Mouse (Mus musculus) testis, adult 2 months (tissue): ENCODE measurements around the gene Mtmr3. TPM values are rescaled to one million over a fixed set of nuclear protein-coding genes. Genes with fewer than 3 reads are reported as not detected.
"Not testable (repeated sequence)": the region's sequence is repeated elsewhere in the genome, so short reads cannot be mapped to it uniquely, and the experiment has no call there.

Source experiments
- H3K27ac ChIP-seq: fragments of 200-500 bp; 2 replicates; pipeline ENCODE4 v1.5.1; 2012; ENCODE audit warnings: low read depth, low read length; ENCODE audit not compliant: control insufficient read depth, insufficient read depth
- H3K27me3 ChIP-seq: fragments of 200-500 bp; 2 replicates; pipeline ENCODE4 v1.6.1; 2012; ENCODE audit warnings: mild to moderate bottlenecking, low read length, moderate library complexity; ENCODE audit not compliant: control insufficient read depth, insufficient read depth
- H3K36me3 ChIP-seq: fragments of 200-500 bp; 2 replicates; pipeline ENCODE4 v1.6.1; 2012; ENCODE audit warnings: mild to moderate bottlenecking, low read length; ENCODE audit not compliant: control insufficient read depth, insufficient read depth
- H3K4me1 ChIP-seq: fragments of 200-500 bp; 2 replicates; pipeline ENCODE4 v1.6.1; 2012; ENCODE audit warnings: low read length; ENCODE audit not compliant: control insufficient read depth, insufficient read depth
- H3K4me3 ChIP-seq: fragments of 200-500 bp; 2 replicates; pipeline ENCODE4 v1.5.1; 2012; ENCODE audit warnings: low read depth, mild to moderate bottlenecking, low read length, moderate library complexity, mixed read lengths; ENCODE audit not compliant: control insufficient read depth
- CTCF ChIP-seq: fragments of 200-500 bp; IDR thresholded peaks from 2 replicates; pipeline ENCODE4 v1.5.1; 2012; ENCODE audit warnings: low read depth, mild to moderate bottlenecking, inconsistent platforms, low read length, moderate library complexity; ENCODE audit not compliant: control insufficient read depth, insufficient read depth, insufficient replicate concordance
- POLR2A ChIP-seq: fragments of 200-500 bp; IDR thresholded peaks from 2 replicates; pipeline ENCODE4 v1.6.1; 2012; ENCODE audit warnings: low read depth, mild to moderate bottlenecking, inconsistent platforms, low read length, moderate library complexity; ENCODE audit not compliant: control insufficient read depth
- polyA plus RNA-seq: library from polyadenylated mRNA; depleted of rRNA; stranded (reverse); fragments of >200 nt; gene quantifications from 2 replicates; pipeline ENCODE4 v1.2.3, GENCODE M21; 2012

The Mtmr3 gene
- polyA plus RNA-seq, 1 experiment = 23.4 TPM

DNA sequence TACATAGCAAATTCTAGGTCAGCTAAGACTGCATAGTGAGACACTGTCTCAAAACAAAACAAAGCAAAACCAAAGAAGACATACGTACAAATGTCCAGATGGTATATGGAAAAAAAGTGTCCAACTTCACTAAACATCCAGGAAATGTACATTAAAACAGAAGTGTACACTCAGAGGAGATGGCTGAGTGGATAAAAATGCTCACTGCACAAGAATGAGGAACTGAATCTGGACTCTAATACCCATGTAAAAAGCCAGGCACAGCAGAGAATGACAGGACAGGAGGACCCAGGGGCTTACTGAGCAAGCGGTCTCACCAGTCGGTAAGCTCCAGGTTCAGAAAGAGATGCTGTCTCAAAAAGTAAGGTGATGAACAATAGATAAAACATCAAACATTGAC is 5.3 kb upstream of the Mtmr3 start:
- TF ChIP-seq CTCF (no peak), POLR2A (no peak)
- no peak overlapping the region for H3K27ac ChIP-seq
- no peaks in the 10 kb centered on the region for H3K27me3 ChIP-seq
- H3K4me1 ChIP-seq = peaks cover 3% of the 10 kb centered on the region; the same call in 1 of the 2 replicates
- H3K36me3 ChIP-seq = no peaks in the 10 kb centered on the region
- H3K4me3 ChIP-seq = no peak overlapping the region

DNA sequence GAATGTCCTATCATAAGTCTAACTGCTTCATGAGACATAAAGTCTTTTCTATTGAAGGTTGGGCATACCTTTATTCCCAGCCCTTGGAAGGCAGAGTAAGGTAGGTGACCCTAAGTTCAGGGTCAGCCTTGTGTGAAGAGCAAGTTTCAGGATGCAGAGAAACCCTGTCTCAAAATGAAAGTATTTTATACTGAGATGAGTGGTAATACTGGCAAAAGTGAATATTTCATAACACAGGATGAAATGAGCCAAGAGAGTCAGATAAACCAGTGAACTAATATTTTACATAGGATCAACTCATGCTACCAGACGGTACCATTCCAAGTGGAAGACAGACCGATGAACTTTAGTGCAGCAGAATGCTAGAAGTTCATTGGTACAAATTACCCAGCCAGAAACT is 3.7 kb upstream of the Mtmr3 start:
- H3K4me1 ChIP-seq = peaks cover 3% of the 10 kb centered on the region; the same call in 1 of the 2 replicates
- TF ChIP-seq POLR2A (no peak), CTCF (no peak)
- H3K27me3 ChIP-seq = no peaks in the 10 kb centered on the region

GRCm38 (mm10) chr11:4593849-4594607 is 635 bp downstream of the Mtmr3 start:
- Histone ChIP-seq H3K27me3 (no peaks in the 10 kb centered on the region), H3K4me1 (peaks cover 3% of the 10 kb centered on the region; the same call in 1 of the 2 replicates), H3K27ac (peak overlapping the region; percentile 87), H3K4me3 (peak overlapping the region; percentile 99), H3K36me3 (no peaks in the 10 kb centered on the region)
- TF ChIP-seq CTCF = no peak
- no peak for TF ChIP-seq POLR2A

More for the DNA sequence above, 3.7 kb upstream of the Mtmr3 start:
- Histone ChIP-seq H3K36me3 (no peaks in the 10 kb centered on the region), H3K4me3 (no peak overlapping the region), H3K27ac (no peak overlapping the region)

DNA sequence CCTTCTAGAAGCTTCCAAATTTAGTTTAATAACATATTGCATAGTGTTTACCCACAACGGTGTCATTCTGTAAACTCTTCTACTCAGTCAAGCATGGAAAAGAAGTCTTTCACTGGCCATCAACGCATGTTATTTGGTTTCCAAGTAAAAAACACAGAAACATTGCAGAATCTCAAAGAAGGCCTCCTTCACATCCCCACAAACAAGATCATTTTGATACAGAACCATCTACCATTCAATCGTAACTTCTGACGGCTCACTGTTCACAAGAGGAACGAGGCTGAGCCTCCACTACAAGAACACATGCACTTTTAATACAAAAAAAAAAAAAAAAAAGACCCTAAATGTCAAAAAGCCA is 1.2 kb downstream of the Mtmr3 start:
- H3K4me1 ChIP-seq = peaks cover 3% of the 10 kb centered on the region; the same call in 1 of the 2 replicates
- TF ChIP-seq CTCF = no peak
- no peak for TF ChIP-seq POLR2A
- H3K36me3 ChIP-seq = no peaks in the 10 kb centered on the region
- H3K4me3 ChIP-seq = peak overlapping the region; percentile 17; the same call in 1 of the 2 replicates
- H3K27me3 ChIP-seq = no peaks in the 10 kb centered on the region
- H3K27ac ChIP-seq = no peak overlapping the region

DNA sequence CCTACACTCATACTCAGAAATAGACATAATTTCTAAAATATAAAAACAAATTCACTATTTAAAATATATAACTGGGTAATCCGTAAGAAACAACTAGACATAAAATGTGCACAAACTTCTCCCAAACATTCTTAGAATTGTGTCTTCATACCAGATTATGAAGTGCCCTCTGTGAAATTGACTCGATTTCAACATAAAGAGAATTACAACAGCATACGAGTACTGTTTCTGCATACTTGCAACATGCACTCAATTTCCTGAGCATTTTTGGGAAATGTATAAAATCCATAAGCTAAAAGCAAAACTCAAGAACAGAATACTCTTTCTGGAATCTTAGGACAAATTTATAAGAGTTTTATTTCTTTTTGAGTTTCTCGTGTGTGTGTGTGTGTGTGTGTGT is 2.9 kb downstream of the Mtmr3 start:
- Histone ChIP-seq H3K27me3 (no peaks in the 10 kb centered on the region), H3K4me3 (no peak overlapping the region), H3K36me3 (no peaks in the 10 kb centered on the region), H3K27ac (no peak overlapping the region), H3K4me1 (peaks cover 3% of the 10 kb centered on the region; the same call in 1 of the 2 replicates)
- TF ChIP-seq CTCF (no peak), POLR2A (no peak)

GRCm38 (mm10) chr11:4578682-4579081 is 16.0 kb downstream of the Mtmr3 start:
- Histone ChIP-seq H3K27ac (no peak overlapping the region), H3K4me1 (no peaks in the 10 kb centered on the region), H3K4me3 (no peak overlapping the region), H3K36me3 (no peaks in the 10 kb centered on the region), H3K27me3 (no peaks in the 10 kb centered on the region)
- no peak for TF ChIP-seq CTCF
- no peak for TF ChIP-seq POLR2A

DNA sequence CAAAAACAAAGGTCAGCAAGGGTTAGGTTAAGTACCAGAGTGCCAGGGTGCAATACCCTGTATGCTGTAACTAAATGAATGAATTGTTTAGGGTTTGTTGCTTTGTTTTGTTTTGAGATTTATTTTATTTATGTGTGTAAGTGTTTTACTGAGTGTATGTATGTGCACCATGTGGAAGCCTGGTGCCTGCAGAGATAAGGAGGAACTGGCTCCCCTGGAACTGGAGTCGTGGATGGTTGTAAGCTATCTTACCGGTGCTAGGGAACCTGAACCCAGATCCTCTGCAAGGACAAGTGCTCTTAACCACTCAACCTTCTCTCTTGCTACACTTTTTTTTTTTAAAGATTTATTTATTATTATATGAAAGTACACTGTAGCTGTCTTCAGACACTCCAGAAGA is 17.6 kb downstream of the Mtmr3 start:
- Histone ChIP-seq H3K36me3 (no peaks in the 10 kb centered on the region), H3K4me1 (no peaks in the 10 kb centered on the region), H3K27ac (no peak overlapping the region), H3K4me3 (no peak overlapping the region), H3K27me3 (no peaks in the 10 kb centered on the region)
- TF ChIP-seq CTCF = no peak
- no peak for TF ChIP-seq POLR2A

GRCm38 (mm10) chr11:4576090-4576732 is 18.5 kb downstream of the Mtmr3 start:
- not testable (repeated sequence) for H3K27me3 ChIP-seq, H3K4me3 ChIP-seq, H3K4me1 ChIP-seq, H3K36me3 ChIP-seq, H3K27ac ChIP-seq
